Mouse (Mus musculus) naive thymus-derived CD4-positive, alpha-beta T cell, adult 5 months (primary cell): ENCODE measurements around the gene Olfr491. TPM values are rescaled to one million over a fixed set of nuclear protein-coding genes. Genes with fewer than 3 reads are reported as not detected.

Source experiments
- polyA plus RNA-seq: library from polyadenylated mRNA; unstranded; fragments of 100-300 nt; shearing (Covaris generic); gene quantifications from one replicate; pipeline ENCODE4 v1.2.1, GENCODE M21; 2017

Gene Olfr491
- not detected for polyA plus RNA-seq

DNA sequence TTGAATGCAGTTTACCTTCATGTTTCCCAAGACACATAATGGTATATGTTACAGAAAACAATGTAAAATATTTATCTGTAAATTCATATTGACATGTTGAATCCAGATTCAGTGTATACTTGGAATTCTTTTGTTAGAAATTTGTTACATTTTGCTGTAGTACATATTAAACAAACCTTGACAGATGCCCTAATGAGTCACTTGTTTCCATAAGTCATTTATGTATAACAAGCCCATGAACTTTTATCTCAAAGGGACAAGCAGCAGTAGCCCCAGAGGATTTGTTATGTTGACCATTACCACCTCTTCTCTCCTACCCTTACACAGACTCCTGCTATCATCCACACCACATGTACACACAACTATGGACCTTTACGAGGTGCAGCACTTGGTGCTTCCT is at the start of gene Olfr491:
TSS of gene Olfr491 (plus strand) at position 301 of the 400 bp plus-strand sequence.

DNA sequence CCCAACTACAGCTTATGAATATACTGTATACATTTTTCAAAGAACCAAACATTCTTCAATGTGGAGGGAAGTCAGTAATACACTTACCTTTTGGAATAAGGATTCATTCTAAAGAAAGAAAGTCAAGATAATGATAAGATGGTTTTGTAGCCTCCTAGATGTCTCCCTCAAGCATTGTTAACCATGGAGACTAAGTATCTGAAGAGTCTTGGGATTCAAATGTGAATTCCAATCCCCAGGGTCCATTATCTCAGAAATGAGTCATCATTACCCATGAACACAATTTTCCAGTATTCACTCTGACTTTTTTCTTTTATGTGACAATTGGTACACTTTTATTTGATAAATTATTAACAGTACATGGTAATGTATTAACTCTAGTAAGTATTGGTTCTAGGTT is 24.4 kb upstream of the Olfr491 start, which contains the start of gene Olfr490:
TSS of gene Olfr490 (minus strand) at position 101 of the 400 bp plus-strand sequence.

DNA sequence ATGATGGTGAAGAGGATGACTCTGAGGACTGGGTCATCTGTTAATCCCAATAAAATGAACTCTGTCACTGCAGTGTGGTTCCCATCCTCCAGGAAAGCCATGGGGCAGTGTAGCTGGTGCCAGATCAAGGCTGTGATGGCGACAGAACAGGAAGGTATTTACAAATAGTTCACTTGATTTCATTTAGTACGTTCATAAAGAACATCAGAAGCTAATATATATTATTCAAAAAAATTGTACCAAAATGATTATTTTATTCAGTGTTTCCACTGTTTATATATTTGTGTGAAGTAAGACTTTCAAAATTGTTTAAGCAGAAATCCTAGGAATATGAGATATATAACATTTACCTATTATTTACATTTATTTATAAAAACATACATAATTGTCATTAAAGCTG is 10.3 kb downstream of the Olfr491 start, which contains the start of gene Olfr492:
TSS of gene Olfr492 (minus strand) at position 101 of the 400 bp plus-strand sequence.

DNA sequence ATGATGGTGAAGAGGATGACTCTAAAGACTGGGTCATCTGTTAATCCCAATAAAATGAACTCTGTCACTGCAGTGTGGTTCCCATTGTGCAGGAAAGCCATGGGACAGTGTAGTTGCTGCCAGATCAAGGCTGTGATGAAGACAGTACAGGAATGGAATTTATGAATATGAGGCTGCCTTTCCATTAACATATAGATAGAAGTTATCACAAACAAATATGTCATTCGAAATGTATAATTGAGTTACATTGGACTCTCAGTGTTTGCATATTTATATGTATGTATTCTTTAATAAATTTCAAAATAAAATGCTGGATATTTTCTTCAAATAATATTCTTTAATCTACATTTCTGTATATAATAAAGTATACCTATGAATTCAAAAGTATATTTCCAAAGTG is 33.6 kb downstream of the Olfr491 start, which contains the start of gene Olfr493:
TSS of gene Olfr493 (minus strand) at position 101 of the 400 bp plus-strand sequence.

DNA sequence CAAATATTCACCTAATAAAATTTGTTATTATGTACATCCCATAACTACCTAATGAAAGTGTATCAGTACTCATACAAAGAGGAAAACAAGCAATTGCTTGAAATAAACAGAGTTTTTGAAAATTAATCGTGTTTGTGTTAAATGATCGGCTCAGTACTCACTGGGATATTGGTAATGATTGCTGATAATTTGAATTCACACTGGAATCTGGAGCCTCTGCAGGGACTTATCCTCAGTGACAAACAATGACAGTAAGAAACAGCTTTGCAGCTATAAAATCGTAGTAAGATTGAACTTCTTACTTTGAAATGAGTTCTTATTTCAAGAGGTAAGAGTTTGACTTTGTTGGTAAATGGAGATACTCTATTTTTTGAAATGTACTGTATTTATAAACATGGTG is 51.8 kb downstream of the Olfr491 start, which contains the start of gene Olfr494:
TSS of gene Olfr494 (plus strand) at position 301 of the 400 bp plus-strand sequence.

Other genes starting within 250 kb of the Olfr491 start
- gene Olfr480, start 246.1 kb upstream of the Olfr491 start, polyA plus RNA-seq, result not detected
- gene Olfr481, start 233.6 kb upstream of the Olfr491 start, polyA plus RNA-seq, result not detected
- gene Olfr482, start 215.9 kb upstream of the Olfr491 start, polyA plus RNA-seq, result not detected
- gene Olfr483, start 212.6 kb upstream of the Olfr491 start, polyA plus RNA-seq, result not detected
- not detected for gene Olfr484, start 186.0 kb upstream of the Olfr491 start, polyA plus RNA-seq
- not detected for gene Olfr485, start 153.6 kb upstream of the Olfr491 start, polyA plus RNA-seq
- gene Olfr486, start 140.7 kb upstream of the Olfr491 start, polyA plus RNA-seq, result not detected
- not detected for gene Olfr487, start 98.8 kb upstream of the Olfr491 start, polyA plus RNA-seq
- not detected for gene Olfr488, start 55.1 kb upstream of the Olfr491 start, polyA plus RNA-seq
- 0.50 TPM for gene Olfr490, start 24.5 kb upstream of the Olfr491 start, polyA plus RNA-seq
- gene Olfr492, start 10.2 kb downstream of the Olfr491 start, polyA plus RNA-seq, result not detected
- gene Olfr493, start 33.5 kb downstream of the Olfr491 start, polyA plus RNA-seq, result not detected
- gene Olfr494, start 51.9 kb downstream of the Olfr491 start, polyA plus RNA-seq, result not detected
- gene Olfr495, start 79.7 kb downstream of the Olfr491 start, polyA plus RNA-seq, result not detected
- gene Olfr497, start 107.0 kb downstream of the Olfr491 start, polyA plus RNA-seq, result not detected
- gene Olfr498, start 151.9 kb downstream of the Olfr491 start, polyA plus RNA-seq, result not detected
- not detected for gene Olfr502, start 211.6 kb downstream of the Olfr491 start, polyA plus RNA-seq
- not detected for gene Olfr503, start 231.1 kb downstream of the Olfr491 start, polyA plus RNA-seq